Mouse (Mus musculus): ENCODE measurements around the gene Dpp6. TPM values are rescaled to one million over a fixed set of nuclear protein-coding genes. Genes with fewer than 3 reads are reported as not detected.

Gene Dpp6
- polyA plus RNA-seq, 1 experiment: 0.01 TPM

- Histone ChIP-seq H3K4me3 (ENCODE audit: insufficient read depth, poor library complexity, severe bottlenecking) (no peak overlapping the region), H3ac (ENCODE audit: control insufficient read depth, insufficient read length, low read depth) (no peak overlapping the region), H3K36me3 (ENCODE audit: control insufficient read depth, insufficient read depth) (no peaks in the 10 kb centered on the region), H3K79me3 (ENCODE audit: low read depth) (no peaks in the 10 kb centered on the region), H3K79me2 (ENCODE audit: control insufficient read depth, insufficient read depth) (no peaks in the 10 kb centered on the region), H3K27me3 (ENCODE audit: control insufficient read depth, insufficient read depth, insufficient read length) (no peaks in the 10 kb centered on the region)
- TF ChIP-seq CEBPB (IDR thresholded peaks at IDR 0.05; ENCODE audit: low read depth) (no peak), USF1 (IDR thresholded peaks at IDR 0.05; ENCODE audit: low read depth) (no peak), CTCF (IDR thresholded peaks at IDR 0.05; ENCODE audit: control insufficient read depth, insufficient read depth, insufficient read length) (no peak), MYOG (IDR thresholded peaks at IDR 0.05; ENCODE audit: control insufficient read depth, extremely low read depth, insufficient read length) (no peak), MAX (IDR thresholded peaks at IDR 0.05) (no peak), MYOD1 (IDR thresholded peaks at IDR 0.05; ENCODE audit: control insufficient read depth, insufficient read length, low read depth) (no peak), FOSL1 (IDR thresholded peaks at IDR 0.05; ENCODE audit: insufficient read depth, low read length, poor library complexity, severe bottlenecking) (no peak)
Measured at GRCm38 (mm10) chr5:27730666-27731065, 913.7 kb downstream of the Dpp6 start.

- Histone ChIP-seq H3K27me3 (ENCODE audit: control insufficient read depth, insufficient read depth, insufficient read length) (no peaks in the 10 kb centered on the region), H3K79me2 (ENCODE audit: control insufficient read depth, insufficient read depth) (no peaks in the 10 kb centered on the region), H3K4me3 (ENCODE audit: insufficient read depth, poor library complexity, severe bottlenecking) (no peak overlapping the region), H3ac (ENCODE audit: control insufficient read depth, insufficient read length, low read depth) (no peak overlapping the region), H3K36me3 (ENCODE audit: control insufficient read depth, insufficient read depth) (no peaks in the 10 kb centered on the region), H3K79me3 (ENCODE audit: low read depth) (no peaks in the 10 kb centered on the region)
- no peak for TF ChIP-seq USF1 (IDR thresholded peaks at IDR 0.05; ENCODE audit: low read depth)
- TF ChIP-seq FOSL1 (IDR thresholded peaks at IDR 0.05; ENCODE audit: insufficient read depth, low read length, poor library complexity, severe bottlenecking): no peak
- TF ChIP-seq MYOG (IDR thresholded peaks at IDR 0.05; ENCODE audit: control insufficient read depth, extremely low read depth, insufficient read length): no peak
- TF ChIP-seq MYOD1 (IDR thresholded peaks at IDR 0.05; ENCODE audit: control insufficient read depth, insufficient read length, low read depth): no peak
- TF ChIP-seq CTCF (IDR thresholded peaks at IDR 0.05; ENCODE audit: control insufficient read depth, insufficient read depth, insufficient read length): no peak
- no peak for TF ChIP-seq MAX (IDR thresholded peaks at IDR 0.05)
Measured at GRCm38 (mm10) chr5:27731392-27731791, 914.4 kb downstream of the Dpp6 start.

- Histone ChIP-seq H3K4me3 (ENCODE audit: insufficient read depth, poor library complexity, severe bottlenecking) (no peak overlapping the region), H3K36me3 (ENCODE audit: control insufficient read depth, insufficient read depth) (no peaks in the 10 kb centered on the region), H3ac (ENCODE audit: control insufficient read depth, insufficient read length, low read depth) (no peak overlapping the region), H3K27me3 (ENCODE audit: control insufficient read depth, insufficient read depth, insufficient read length) (no peaks in the 10 kb centered on the region), H3K79me2 (ENCODE audit: control insufficient read depth, insufficient read depth) (no peaks in the 10 kb centered on the region), H3K79me3 (ENCODE audit: low read depth) (no peaks in the 10 kb centered on the region)
- TF ChIP-seq MYOG (IDR thresholded peaks at IDR 0.05; ENCODE audit: control insufficient read depth, extremely low read depth, insufficient read length): no peak
Measured at GRCm38 (mm10) chr5:27732288-27732868, 915.4 kb downstream of the Dpp6 start.

DNA sequence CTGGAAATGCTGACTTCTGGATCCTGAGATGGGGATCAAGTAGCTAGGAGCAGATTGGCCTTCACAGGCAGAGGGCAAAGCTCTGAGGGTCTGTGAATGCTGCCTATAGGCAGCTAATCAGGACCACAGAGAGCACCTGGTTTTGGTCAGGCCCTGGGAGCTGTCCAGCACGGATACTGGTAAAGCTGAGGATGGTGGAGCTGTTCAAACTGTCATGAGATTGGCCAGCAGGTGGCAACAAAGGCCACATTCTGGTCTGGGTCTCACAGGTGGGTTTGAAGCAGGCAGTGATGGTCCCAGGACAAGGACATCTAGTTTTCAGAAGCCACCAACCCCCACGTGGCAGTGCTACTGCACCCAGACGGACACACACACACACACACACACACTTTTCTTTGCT lies 920.2 kb downstream of the Dpp6 start:
- Histone ChIP-seq H3K79me3 (ENCODE audit: low read depth) (no peaks in the 10 kb centered on the region), H3K27me3 (ENCODE audit: control insufficient read depth, insufficient read depth, insufficient read length) (no peaks in the 10 kb centered on the region), H3ac (ENCODE audit: control insufficient read depth, insufficient read length, low read depth) (no peak overlapping the region), H3K36me3 (ENCODE audit: control insufficient read depth, insufficient read depth) (peaks cover 11% of the 10 kb centered on the region), H3K4me3 (ENCODE audit: insufficient read depth, poor library complexity, severe bottlenecking) (no peak overlapping the region), H3K79me2 (ENCODE audit: control insufficient read depth, insufficient read depth) (no peaks in the 10 kb centered on the region)
- TF ChIP-seq CTCF (IDR thresholded peaks at IDR 0.05; ENCODE audit: control insufficient read depth, insufficient read depth, insufficient read length) (peak; percentile 37), USF1 (IDR thresholded peaks at IDR 0.05; ENCODE audit: low read depth) (no peak)

DNA sequence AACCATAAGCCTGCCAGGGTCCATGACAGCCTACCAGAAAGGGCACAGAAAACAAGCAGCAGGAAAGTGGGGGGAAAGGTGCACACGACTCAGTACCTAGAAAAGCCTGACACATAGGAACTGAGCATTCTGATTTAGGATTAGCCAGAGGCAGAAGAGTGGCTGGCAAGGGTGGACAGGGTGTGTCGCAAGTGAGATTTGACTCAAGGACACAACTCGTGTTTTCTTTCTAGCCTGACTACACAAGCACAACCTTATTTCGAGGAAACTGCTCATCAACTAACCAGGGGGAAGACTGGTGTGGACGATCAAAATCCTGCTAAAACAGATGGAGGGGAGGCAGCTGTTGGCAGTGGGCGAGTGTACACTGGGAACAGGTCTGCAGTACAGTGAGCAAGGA lies 922.2 kb downstream of the Dpp6 start:
- no peaks in the 10 kb centered on the region for H3K79me3 ChIP-seq (ENCODE audit: low read depth)
- no peaks in the 10 kb centered on the region for H3K79me2 ChIP-seq (ENCODE audit: control insufficient read depth, insufficient read depth)
- H3K36me3 ChIP-seq (ENCODE audit: control insufficient read depth, insufficient read depth): peaks cover 22% of the 10 kb centered on the region
- H3ac ChIP-seq (ENCODE audit: control insufficient read depth, insufficient read length, low read depth): no peak overlapping the region
- no peak overlapping the region for H3K4me3 ChIP-seq (ENCODE audit: insufficient read depth, poor library complexity, severe bottlenecking)
- TF ChIP-seq CEBPB (IDR thresholded peaks at IDR 0.05; ENCODE audit: low read depth) (no peak), FOSL1 (IDR thresholded peaks at IDR 0.05; ENCODE audit: insufficient read depth, low read length, poor library complexity, severe bottlenecking) (no peak), MAX (IDR thresholded peaks at IDR 0.05) (no peak), USF1 (IDR thresholded peaks at IDR 0.05; ENCODE audit: low read depth) (no peak), MYOD1 (IDR thresholded peaks at IDR 0.05; ENCODE audit: control insufficient read depth, insufficient read length, low read depth) (no peak), CTCF (IDR thresholded peaks at IDR 0.05; ENCODE audit: control insufficient read depth, insufficient read depth, insufficient read length) (no peak), MYOG (IDR thresholded peaks at IDR 0.05; ENCODE audit: control insufficient read depth, extremely low read depth, insufficient read length) (no peak)
- H3K27me3 ChIP-seq (ENCODE audit: control insufficient read depth, insufficient read depth, insufficient read length): no peaks in the 10 kb centered on the region

GRCm38 (mm10) chr5:27744944-27745343 lies 927.9 kb downstream of the Dpp6 start:
- Histone ChIP-seq H3K27me3 (ENCODE audit: control insufficient read depth, insufficient read depth, insufficient read length) (no peaks in the 10 kb centered on the region), H3K79me2 (ENCODE audit: control insufficient read depth, insufficient read depth) (no peaks in the 10 kb centered on the region), H3K4me3 (ENCODE audit: insufficient read depth, poor library complexity, severe bottlenecking) (no peak overlapping the region), H3K79me3 (ENCODE audit: low read depth) (no peaks in the 10 kb centered on the region), H3K36me3 (ENCODE audit: control insufficient read depth, insufficient read depth) (peaks cover 75% of the 10 kb centered on the region), H3ac (ENCODE audit: control insufficient read depth, insufficient read length, low read depth) (no peak overlapping the region)
- TF ChIP-seq MAX (IDR thresholded peaks at IDR 0.05) (no peak), CEBPB (IDR thresholded peaks at IDR 0.05; ENCODE audit: low read depth) (no peak), USF1 (IDR thresholded peaks at IDR 0.05; ENCODE audit: low read depth) (no peak), CTCF (IDR thresholded peaks at IDR 0.05; ENCODE audit: control insufficient read depth, insufficient read depth, insufficient read length) (no peak), FOSL1 (IDR thresholded peaks at IDR 0.05; ENCODE audit: insufficient read depth, low read length, poor library complexity, severe bottlenecking) (no peak)

Data from C2C12 (cell line).